Mouse (Mus musculus) stomach, embryonic 16.5 days (tissue): Measurements from ENCODE around the gene Fam189b. TPM values are rescaled to one million over a fixed set of nuclear protein-coding genes. Genes with fewer than 3 reads are reported as not detected.
A peak's percentile ranks its signal among the peaks of the same experiment; 100 is the strongest.

Experiments used
- ATAC-seq: fragments of 200-750 bp; cut with Nextera tagmentation; 2 replicates; pipeline ENCODE4 v1.8.0; 2017; ENCODE audit warnings: moderate number of reproducible peaks, moderate TSS enrichment; ENCODE audit not compliant: insufficient read depth, low FRiP score
- H3K27ac ChIP-seq: fragments of 300-500 bp; sonication (generic); 2 replicates; pipeline ENCODE4 v1.5.1; 2014; ENCODE audit warnings: low read length
- H3K27me3 ChIP-seq: fragments of 300-500 bp; sonication (generic); 2 replicates; pipeline ENCODE4 v1.6.1; 2014; ENCODE audit warnings: low read length, control low read depth, mixed read lengths; ENCODE audit not compliant: control insufficient read depth, insufficient read depth
- H3K36me3 ChIP-seq: fragments of 300-500 bp; sonication (generic); 2 replicates; pipeline ENCODE4 v1.6.1; 2014; ENCODE audit warnings: low read length; ENCODE audit not compliant: control insufficient read depth, insufficient read depth
- H3K4me1 ChIP-seq: fragments of 300-500 bp; sonication (generic); 2 replicates; pipeline ENCODE4 v1.6.1; 2014; ENCODE audit warnings: low read length, control low read depth, mixed read lengths; ENCODE audit not compliant: control insufficient read depth, insufficient read depth
- H3K4me2 ChIP-seq: fragments of 300-500 bp; sonication (generic); 2 replicates; pipeline ENCODE4 v1.6.1; 2014; ENCODE audit warnings: low read depth, low read length, mixed read lengths
- H3K4me3 ChIP-seq: fragments of 300-500 bp; sonication (generic); replicated peaks from 2 replicates; pipeline ENCODE4 v1.5.1; 2014; ENCODE audit warnings: mild to moderate bottlenecking, low read length
- H3K9ac ChIP-seq: fragments of 300-500 bp; sonication (generic); 2 replicates; pipeline ENCODE4 v1.6.1; 2014; ENCODE audit warnings: low read length
- H3K9me3 ChIP-seq: fragments of 300-500 bp; sonication (generic); replicated peaks from 2 replicates; pipeline ENCODE4 v1.6.1; 2016; ENCODE audit warnings: low read length, control low read depth; ENCODE audit not compliant: control insufficient read depth
- WGBS: fragments of 180-500 bp; shearing (Covaris S2); extraction: QIAGEN DNeasy Blood & Tissue Kit; methylation state at CpG from one replicate; pipeline ENCODE4 v1.1.7; 2014; 5-methylcytosine and 5-hydroxymethylcytosine counted together
- polyA plus RNA-seq: library from polyadenylated mRNA; unstranded; fragments of >200 nt; fragmentation: Nextera tagmentation; extraction: Ambion mirVana; gene quantifications from 2 replicates; pipeline ENCODE4 v1.2.1, GENCODE M21; 2015

The Fam189b gene
- polyA plus RNA-seq, 1 experiment from 2014 or later: 22.0 TPM

DNA sequence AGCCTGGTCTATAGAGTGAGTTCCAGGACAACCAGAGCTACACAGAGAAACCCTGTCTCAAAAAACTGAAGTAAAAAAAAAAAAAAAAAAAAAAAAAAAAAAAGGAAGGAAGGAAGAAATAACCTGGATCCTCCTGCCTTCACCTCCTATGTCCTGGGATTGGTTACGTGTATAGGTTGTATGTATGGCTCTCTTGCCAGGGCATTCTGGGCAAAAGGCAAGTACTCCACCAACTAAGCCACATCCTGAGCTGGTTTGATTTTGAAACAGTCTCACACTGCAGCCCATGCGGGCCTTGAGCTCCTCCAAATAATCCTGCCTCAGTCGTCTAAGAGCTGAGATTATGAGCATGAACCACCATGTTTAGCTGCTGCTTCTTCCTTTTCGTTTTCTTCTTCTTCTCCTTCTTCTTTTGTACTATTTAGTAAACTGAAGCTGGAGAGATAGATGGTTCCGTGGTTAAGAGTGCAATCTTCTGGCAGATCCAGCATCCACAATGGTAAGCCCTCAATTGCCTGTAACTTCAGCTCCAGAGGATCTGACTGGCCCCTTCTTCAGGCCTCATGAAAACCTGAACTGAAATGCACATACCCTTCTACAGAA lies 19.2 kb upstream of the Fam189b start:
- H3K27me3 ChIP-seq: 0 out of 2 replicates have a peak, but pooled peaks cover 2% of the 10 kb centered on the region
- peak overlapping the region; percentile 98; the same call in 1 of the 2 replicates for H3K27ac ChIP-seq
- H3K4me2 ChIP-seq: peak overlapping the region; percentile 88
- peaks cover 23% of the 10 kb centered on the region for H3K4me1 ChIP-seq
- H3K4me3 ChIP-seq: peak overlapping the region; percentile 89
- H3K36me3 ChIP-seq: peaks cover 9% of the 10 kb centered on the region
- no peaks in the 10 kb centered on the region for H3K9me3 ChIP-seq
- H3K9ac ChIP-seq: peak overlapping the region; percentile 94
- ATAC-seq: no peak
- WGBS: 70% methylated on average over 5 of the region's 5 CpGs

GRCm38 (mm10) chr3:89164506-89165267 lies 18.3 kb upstream of the Fam189b start, which contains the start of gene Clk2:
TSS of gene Clk2 (plus strand) at chr3:89164795.
- Histone ChIP-seq H3K9me3 (no peaks in the 10 kb centered on the region), H3K27me3 (no peaks in the 10 kb centered on the region), H3K4me1 (peaks cover 18% of the 10 kb centered on the region), H3K4me2 (peak within 1 kb of the TSS; percentile 88), H3K27ac (peak within 1 kb of the TSS; percentile 98), H3K9ac (peak within 1 kb of the TSS; percentile 94), H3K36me3 (peaks cover 18% of the 10 kb centered on the region), H3K4me3 (peak within 1 kb of the TSS; percentile 89)
- under 1% methylated on average over 76 of the region's 79 CpGs for WGBS
- ATAC-seq: peak; percentile 98

DNA sequence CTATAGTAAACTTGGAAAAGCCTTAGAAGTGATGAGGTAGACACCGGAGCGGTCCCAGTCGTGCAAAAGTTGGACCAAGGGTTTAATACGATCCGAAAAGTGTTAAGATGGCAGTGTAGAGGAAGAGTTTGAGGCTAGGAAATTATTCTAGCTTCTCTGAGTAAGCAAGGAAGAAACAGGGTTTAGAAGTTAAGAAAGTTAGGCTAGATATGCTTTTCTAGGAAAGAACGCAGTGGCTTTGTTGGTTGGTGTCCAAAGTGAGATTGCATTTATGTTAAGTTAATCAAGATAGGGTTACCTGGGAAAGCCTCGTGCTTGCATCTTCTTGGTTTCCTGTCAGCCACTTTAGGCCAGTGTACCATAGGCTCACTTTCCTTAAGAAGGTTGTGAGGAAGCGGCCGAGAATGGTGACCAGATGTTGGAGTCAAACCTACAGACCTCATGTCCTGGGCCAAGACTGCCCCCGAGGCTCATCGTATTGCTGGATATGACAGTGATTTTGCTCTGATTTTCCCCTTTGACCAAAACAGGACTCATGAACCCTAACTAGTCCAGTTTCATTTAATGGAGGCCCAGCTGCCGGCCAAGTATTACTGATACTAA lies 17.6 kb upstream of the Fam189b start:
- H3K4me1 ChIP-seq: peaks cover 16% of the 10 kb centered on the region
- H3K4me2 ChIP-seq: peak overlapping the region; percentile 88
- 16% methylated on average over 12 of the region's 12 CpGs for WGBS
- peak overlapping the region; percentile 89 for H3K4me3 ChIP-seq
- no peak for ATAC-seq
- H3K27me3 ChIP-seq: no peaks in the 10 kb centered on the region
- peaks cover 25% of the 10 kb centered on the region for H3K36me3 ChIP-seq
- H3K9ac ChIP-seq: peak overlapping the region; percentile 94
- H3K27ac ChIP-seq: peak overlapping the region; percentile 98
- H3K9me3 ChIP-seq: no peaks in the 10 kb centered on the region

DNA sequence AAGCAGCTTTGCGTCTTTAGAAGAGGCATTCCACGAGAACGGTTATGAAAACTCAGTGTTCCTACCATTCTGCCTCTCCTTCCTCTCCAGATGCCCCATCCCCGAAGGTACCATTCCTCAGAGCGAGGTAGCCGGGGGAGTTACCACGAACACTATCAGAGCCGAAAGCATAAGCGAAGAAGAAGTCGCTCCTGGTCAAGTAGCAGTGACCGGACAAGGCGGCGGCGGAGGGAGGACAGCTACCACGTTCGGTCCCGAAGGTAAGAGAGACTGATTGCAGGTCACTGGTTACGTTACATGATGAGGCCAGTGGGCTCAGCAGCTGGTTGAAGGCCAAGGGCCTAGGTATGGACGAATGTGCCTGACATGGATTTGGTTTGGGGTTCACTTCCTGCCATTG lies 16.0 kb upstream of the Fam189b start:
- Histone ChIP-seq H3K4me3 (no peak overlapping the region), H3K27me3 (no peaks in the 10 kb centered on the region), H3K27ac (no peak overlapping the region), H3K9ac (no peak overlapping the region), H3K4me2 (no peak overlapping the region), H3K9me3 (no peaks in the 10 kb centered on the region), H3K36me3 (peaks cover 36% of the 10 kb centered on the region), H3K4me1 (peaks cover 16% of the 10 kb centered on the region)
- WGBS: 89% methylated on average over 19 of the region's 19 CpGs
- ATAC-seq: no peak

DNA sequence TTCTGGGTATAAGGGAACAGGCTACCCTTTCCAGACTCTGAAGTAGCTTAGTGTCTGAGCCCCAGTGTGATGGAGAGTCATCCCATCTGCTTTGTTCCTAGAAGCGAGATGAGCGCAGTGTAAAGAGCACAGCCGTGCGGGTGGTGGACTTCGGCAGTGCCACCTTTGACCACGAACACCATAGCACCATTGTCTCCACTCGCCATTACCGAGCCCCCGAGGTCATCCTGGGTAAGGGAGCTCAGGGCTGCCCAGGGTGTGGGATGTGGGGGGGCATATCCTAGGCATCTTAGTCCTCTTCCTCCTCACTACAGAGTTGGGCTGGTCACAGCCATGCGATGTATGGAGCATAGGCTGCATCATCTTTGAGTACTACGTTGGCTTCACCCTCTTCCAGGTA lies 8.1 kb upstream of the Fam189b start:
- Histone ChIP-seq H3K27me3 (no peaks in the 10 kb centered on the region), H3K27ac (no peak overlapping the region), H3K36me3 (peaks cover 44% of the 10 kb centered on the region), H3K4me2 (no peak overlapping the region), H3K4me1 (peaks cover 13% of the 10 kb centered on the region), H3K9ac (no peak overlapping the region), H3K4me3 (no peak overlapping the region), H3K9me3 (no peaks in the 10 kb centered on the region)
- ATAC-seq: no peak
- 90% methylated on average over 11 of the region's 11 CpGs for WGBS

- Histone ChIP-seq H3K36me3 (peaks cover 37% of the 10 kb centered on the region), H3K27ac (no peak overlapping the region), H3K9ac (no peak overlapping the region), H3K4me1 (peaks cover 13% of the 10 kb centered on the region), H3K4me2 (no peak overlapping the region), H3K27me3 (no peaks in the 10 kb centered on the region), H3K4me3 (no peak overlapping the region), H3K9me3 (no peaks in the 10 kb centered on the region)
- 91% methylated on average over 10 of the region's 10 CpGs for WGBS
- no peak for ATAC-seq
Observed at GRCm38 (mm10) chr3:89175544-89175943, 7.4 kb upstream of the Fam189b start.

GRCm38 (mm10) chr3:89176421-89176820 lies 6.5 kb upstream of the Fam189b start:
- no peak overlapping the region for H3K9ac ChIP-seq
- peaks cover 35% of the 10 kb centered on the region for H3K36me3 ChIP-seq
- H3K4me1 ChIP-seq: peaks cover 13% of the 10 kb centered on the region
- H3K27me3 ChIP-seq: no peaks in the 10 kb centered on the region
- H3K27ac ChIP-seq: no peak overlapping the region
- 80% methylated on average over 7 of the region's 7 CpGs for WGBS
- no peak overlapping the region for H3K4me2 ChIP-seq
- no peak overlapping the region for H3K4me3 ChIP-seq
- no peaks in the 10 kb centered on the region for H3K9me3 ChIP-seq
- no peak for ATAC-seq

DNA sequence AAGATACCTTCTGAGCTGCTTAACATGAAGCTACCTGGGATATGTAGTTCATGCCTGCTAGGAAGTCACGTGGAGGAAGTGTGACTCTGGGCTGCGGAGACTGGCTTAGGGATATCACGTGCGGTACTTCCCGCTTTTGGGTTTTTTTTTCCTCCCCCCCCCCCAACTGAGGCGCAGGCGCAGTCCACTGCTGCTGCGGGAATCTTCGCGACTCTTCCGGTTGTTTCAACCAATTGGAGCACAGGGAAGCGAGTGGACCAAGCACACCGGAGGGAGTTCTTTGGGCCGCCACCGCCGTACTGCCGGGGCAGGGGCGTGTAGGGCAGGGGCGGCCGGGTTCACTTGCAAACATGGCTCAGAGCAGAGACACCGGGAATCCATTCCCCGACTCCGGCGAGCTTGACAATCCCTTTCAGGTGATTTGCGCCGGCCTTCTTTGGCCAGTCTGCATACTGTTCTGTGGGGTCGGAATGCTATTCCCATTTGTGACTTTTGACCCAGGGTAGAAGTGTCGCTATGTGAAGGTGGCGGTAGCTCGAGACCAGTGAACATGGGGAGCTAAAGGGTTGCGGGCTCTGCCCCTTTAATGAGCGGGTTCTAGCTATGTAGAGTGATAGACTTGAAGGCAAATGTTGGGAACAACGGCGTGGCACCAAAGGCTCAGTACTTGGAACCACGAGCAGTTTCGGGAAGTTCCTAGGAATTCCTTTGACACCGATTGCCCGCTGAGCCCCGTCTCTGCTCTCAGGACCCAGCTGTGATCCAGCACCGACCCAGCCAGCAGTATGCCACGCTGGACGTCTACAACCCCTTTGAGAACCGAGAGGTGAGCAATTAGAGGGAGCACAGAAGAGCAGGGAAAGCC lies 5.5 kb upstream of the Fam189b start, which contains the start of gene Scamp3:
Gene Scamp3 (plus strand): TSS at position 232 of the 865 bp plus-strand sequence.
- ATAC-seq: peak; percentile 94
- no peaks in the 10 kb centered on the region for H3K9me3 ChIP-seq
- peaks cover 31% of the 10 kb centered on the region for H3K36me3 ChIP-seq
- peak within 1 kb of the TSS; percentile 86 for H3K9ac ChIP-seq
- peak within 1 kb of the TSS; percentile 72 for H3K27ac ChIP-seq
- H3K4me3 ChIP-seq: peak within 1 kb of the TSS; percentile 74
- H3K4me1 ChIP-seq: peaks cover 13% of the 10 kb centered on the region
- H3K27me3 ChIP-seq: no peaks in the 10 kb centered on the region
- peak within 1 kb of the TSS; percentile 85 for H3K4me2 ChIP-seq
- WGBS: under 1% methylated on average over 43 of the region's 43 CpGs
